Mouse (Mus musculus): ENCODE results near the gene Cd70. TPM values are rescaled to one million over a fixed set of nuclear protein-coding genes. Genes with fewer than 3 reads are reported as not detected.

The Cd70 gene
- polyA plus RNA-seq (2015; fragmentation: Nextera tagmentation; extraction: Ambion mirVana) = 0.17 and 0.75 TPM in 2 replicates

DNA sequence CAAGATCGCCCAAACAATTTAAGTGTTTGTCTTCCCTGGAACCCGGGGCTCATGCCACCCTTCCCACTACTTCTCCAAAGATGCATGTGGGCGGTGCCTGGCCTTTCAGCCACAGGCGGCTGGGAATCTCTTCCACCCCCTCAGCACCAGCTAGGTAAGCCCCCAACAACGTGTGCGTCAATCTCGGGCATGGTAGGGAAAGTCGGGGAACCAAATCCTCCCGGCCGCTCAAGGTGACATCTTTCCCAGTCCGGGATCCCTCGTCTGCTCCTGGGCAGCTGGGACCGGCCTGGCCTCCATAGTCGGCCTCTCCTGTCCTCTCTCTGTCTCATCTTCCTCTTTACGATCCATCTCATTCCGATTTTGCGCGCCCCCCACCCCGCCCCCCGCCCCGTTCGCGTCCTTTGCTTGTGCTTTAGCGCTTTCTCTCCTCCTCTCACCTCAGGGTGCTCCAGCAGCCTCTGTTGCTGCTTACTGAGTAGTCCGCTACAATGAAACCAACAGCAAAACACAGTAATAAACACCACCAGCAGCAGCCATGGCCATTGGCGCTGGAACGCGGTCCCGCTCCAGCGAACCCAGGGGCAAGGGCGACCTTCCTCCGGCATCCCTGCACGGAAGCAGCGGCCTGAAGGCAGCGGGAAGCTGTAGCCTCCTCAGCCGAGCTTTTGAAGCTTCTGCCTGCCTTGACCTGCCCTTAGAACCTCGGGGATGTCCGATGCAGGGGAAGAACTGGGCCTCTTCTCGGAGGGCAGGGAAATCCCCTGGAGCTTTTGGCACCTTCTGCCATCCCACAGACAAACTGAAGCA, at the start of gene Cd70:
TSS of gene Cd70 (minus strand) at position 784 of the 810 bp plus-strand sequence.
- 3% methylated on average over 39 of the region's 39 CpGs for WGBS
- Histone ChIP-seq H3K27me3 (ENCODE audit: control insufficient read depth, insufficient read depth, low read length) (peaks cover 45% of the 10 kb centered on the region), H3K4me1 (ENCODE audit: control insufficient read depth, insufficient read depth, low read length) (no peaks in the 10 kb centered on the region; the same call in 1 of the 2 replicates), H3K27ac (ENCODE audit: low read length) (no peak within 1 kb of the TSS), H3K36me3 (ENCODE audit: control insufficient read depth, insufficient read depth) (no peaks in the 10 kb centered on the region), H3K9me3 (replicated peaks; ENCODE audit: control insufficient read depth, low read length) (peaks cover 8% of the 10 kb centered on the region), H3K9ac (ENCODE audit: low read length) (no peak within 1 kb of the TSS), H3K4me3 (ENCODE audit: low read length) (peak within 1 kb of the TSS; percentile 32), H3K4me2 (ENCODE audit: low read depth, low read length) (peak within 1 kb of the TSS; percentile 58)
- no peak for ATAC-seq (replicated peaks; ENCODE audit: extremely low read depth, insufficient read depth, low FRiP score)

DNA sequence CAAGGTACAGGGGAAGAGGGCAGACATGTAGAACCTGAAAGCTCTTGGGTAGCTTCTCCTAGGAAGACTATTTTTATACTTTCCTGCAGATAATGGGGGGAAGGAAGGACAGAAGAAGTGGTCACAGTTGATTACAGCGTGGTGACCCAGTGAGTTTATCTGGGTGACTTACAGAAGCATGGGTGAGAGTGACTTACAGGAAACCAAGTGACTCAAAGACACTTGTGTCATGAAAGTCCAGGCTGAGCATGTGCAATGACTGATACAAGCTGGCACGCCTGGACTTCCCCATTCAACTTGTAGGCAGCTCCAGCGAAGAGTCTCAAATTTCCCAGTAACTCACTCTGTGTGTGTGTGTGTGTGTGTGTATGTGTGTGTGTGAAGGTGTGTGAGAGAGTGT, 48.7 kb upstream of the Cd70 start:
- no peak overlapping the region for H3K4me2 ChIP-seq (ENCODE audit: low read depth, low read length)
- no peaks in the 10 kb centered on the region for H3K9me3 ChIP-seq (replicated peaks; ENCODE audit: control insufficient read depth, low read length)
- 55% methylated on average over 3 of the region's 3 CpGs for WGBS
- H3K9ac ChIP-seq (ENCODE audit: low read length) = no peak overlapping the region
- no peaks in the 10 kb centered on the region for H3K36me3 ChIP-seq (ENCODE audit: control insufficient read depth, insufficient read depth)
- no peaks in the 10 kb centered on the region for H3K4me1 ChIP-seq (ENCODE audit: control insufficient read depth, insufficient read depth, low read length)
- no peak for ATAC-seq (replicated peaks; ENCODE audit: extremely low read depth, insufficient read depth, low FRiP score)
- no peak overlapping the region for H3K27ac ChIP-seq (ENCODE audit: low read length)
- no peak overlapping the region for H3K4me3 ChIP-seq (ENCODE audit: low read length)
- no peaks in the 10 kb centered on the region for H3K27me3 ChIP-seq (ENCODE audit: control insufficient read depth, insufficient read depth, low read length)

- H3K4me3 ChIP-seq (ENCODE audit: low read length) = no peak overlapping the region
- H3K27ac ChIP-seq (ENCODE audit: low read length) = no peak overlapping the region
- no peaks in the 10 kb centered on the region for H3K36me3 ChIP-seq (ENCODE audit: control insufficient read depth, insufficient read depth)
- no peaks in the 10 kb centered on the region for H3K4me1 ChIP-seq (ENCODE audit: control insufficient read depth, insufficient read depth, low read length)
- no peak overlapping the region for H3K9ac ChIP-seq (ENCODE audit: low read length)
- H3K4me2 ChIP-seq (ENCODE audit: low read depth, low read length) = no peak overlapping the region
- H3K27me3 ChIP-seq (ENCODE audit: control insufficient read depth, insufficient read depth, low read length) = no peaks in the 10 kb centered on the region
- no peaks in the 10 kb centered on the region for H3K9me3 ChIP-seq (replicated peaks; ENCODE audit: control insufficient read depth, low read length)
- no peak for ATAC-seq (replicated peaks; ENCODE audit: extremely low read depth, insufficient read depth, low FRiP score)
- WGBS = 65% methylated on average over 8 of the region's 8 CpGs
Observed at GRCm38 (mm10) chr17:57195326-57196010, 45.9 kb upstream of the Cd70 start.

DNA sequence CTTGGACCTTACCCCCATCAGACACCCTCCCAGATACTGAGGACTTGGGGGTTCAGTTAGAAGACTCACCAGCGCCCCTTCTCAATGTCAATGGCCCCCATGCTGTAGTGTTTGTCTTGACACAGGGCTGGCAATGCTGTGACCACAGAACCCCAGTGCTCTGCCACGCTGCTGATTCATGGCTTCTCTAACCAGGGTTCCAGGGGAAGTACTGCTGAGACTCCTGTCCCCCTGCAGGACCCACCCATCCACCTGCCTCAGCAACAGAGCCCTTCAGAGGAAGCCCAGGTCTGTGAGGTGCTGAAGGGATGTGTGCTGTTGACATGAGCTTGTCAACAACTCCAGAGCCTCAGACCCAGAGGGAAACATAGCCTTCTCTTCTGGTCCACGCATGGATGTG, 45.2 kb upstream of the Cd70 start:
- Histone ChIP-seq H3K4me3 (ENCODE audit: low read length) (no peak overlapping the region), H3K27me3 (ENCODE audit: control insufficient read depth, insufficient read depth, low read length) (no peaks in the 10 kb centered on the region)

GRCm38 (mm10) chr17:57194041-57194507, 44.5 kb upstream of the Cd70 start, which contains the start of gene Tnfsf14:
TSS of gene Tnfsf14 (minus strand) at chr17:57194177.
- H3K9ac ChIP-seq (ENCODE audit: low read length) = no peak within 1 kb of the TSS
- H3K4me3 ChIP-seq (ENCODE audit: low read length) = no peak within 1 kb of the TSS; the same call in 1 of the 2 replicates
- H3K27me3 ChIP-seq (ENCODE audit: control insufficient read depth, insufficient read depth, low read length) = no peaks in the 10 kb centered on the region
- peak within 1 kb of the TSS; percentile 12; the same call in 1 of the 2 replicates for H3K27ac ChIP-seq (ENCODE audit: low read length)
- WGBS = 65% methylated on average over 11 of the region's 11 CpGs
- peak; percentile 54 for ATAC-seq (replicated peaks; ENCODE audit: extremely low read depth, insufficient read depth, low FRiP score)
- no peaks in the 10 kb centered on the region for H3K4me1 ChIP-seq (ENCODE audit: control insufficient read depth, insufficient read depth, low read length)
- H3K4me2 ChIP-seq (ENCODE audit: low read depth, low read length) = 0 out of 2 replicates have a peak within 1 kb of the TSS, but pooled peaks have one; percentile 5
- no peaks in the 10 kb centered on the region for H3K36me3 ChIP-seq (ENCODE audit: control insufficient read depth, insufficient read depth)
- no peaks in the 10 kb centered on the region for H3K9me3 ChIP-seq (replicated peaks; ENCODE audit: control insufficient read depth, low read length)

More for the DNA sequence above, 45.2 kb upstream of the Cd70 start:
- Histone ChIP-seq H3K9me3 (replicated peaks; ENCODE audit: control insufficient read depth, low read length) (no peaks in the 10 kb centered on the region), H3K4me2 (ENCODE audit: low read depth, low read length) (no peak overlapping the region), H3K4me1 (ENCODE audit: control insufficient read depth, insufficient read depth, low read length) (no peaks in the 10 kb centered on the region), H3K27ac (ENCODE audit: low read length) (no peak overlapping the region; the same call in 1 of the 2 replicates), H3K9ac (ENCODE audit: low read length) (no peak overlapping the region), H3K36me3 (ENCODE audit: control insufficient read depth, insufficient read depth) (no peaks in the 10 kb centered on the region)
- 66% methylated on average over 3 of the region's 3 CpGs for WGBS
- ATAC-seq (replicated peaks; ENCODE audit: extremely low read depth, insufficient read depth, low FRiP score) = no peak

DNA sequence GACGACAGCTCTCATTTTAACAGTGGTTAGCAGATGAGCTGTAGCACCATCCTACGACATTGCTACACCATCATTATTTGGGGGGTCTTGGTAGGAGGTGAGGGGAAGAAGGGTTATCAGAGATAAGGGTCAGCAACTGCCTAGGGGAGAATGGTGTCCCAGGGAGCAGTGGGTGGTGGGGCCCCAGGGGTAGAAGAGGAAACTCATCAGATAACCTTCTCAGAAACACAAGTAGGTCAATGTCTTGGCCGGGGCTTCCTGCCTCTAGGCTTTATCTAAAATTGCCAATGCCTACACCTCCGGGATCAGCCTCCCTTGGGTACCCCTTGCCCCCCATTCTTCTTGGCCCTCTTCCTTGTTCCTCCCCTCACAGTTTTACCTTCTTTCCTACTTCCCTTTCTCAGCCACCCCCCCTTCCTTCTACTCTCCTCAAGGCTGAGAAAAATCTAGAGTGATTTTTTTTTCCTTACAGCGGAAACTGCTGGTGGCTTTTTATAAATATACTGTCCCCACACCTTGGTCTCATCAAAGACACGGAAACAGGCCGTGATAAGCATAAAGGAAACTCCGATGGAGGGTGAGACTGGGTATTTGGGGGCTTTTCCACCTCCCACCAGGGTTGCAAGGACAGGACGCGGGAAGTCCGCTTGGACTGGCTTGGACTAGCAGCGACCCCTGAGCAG, 39.1 kb upstream of the Cd70 start:
- 57% methylated on average over 12 of the region's 12 CpGs for WGBS
- Histone ChIP-seq H3K27me3 (ENCODE audit: control insufficient read depth, insufficient read depth, low read length) (no peaks in the 10 kb centered on the region), H3K9ac (ENCODE audit: low read length) (no peak overlapping the region)

GRCm38 (mm10) chr17:57185641-57186040, 36.1 kb upstream of the Cd70 start:
- Histone ChIP-seq H3K4me1 (ENCODE audit: control insufficient read depth, insufficient read depth, low read length) (no peaks in the 10 kb centered on the region), H3K4me3 (ENCODE audit: low read length) (no peak overlapping the region), H3K9ac (ENCODE audit: low read length) (no peak overlapping the region), H3K27me3 (ENCODE audit: control insufficient read depth, insufficient read depth, low read length) (no peaks in the 10 kb centered on the region), H3K27ac (ENCODE audit: low read length) (no peak overlapping the region), H3K36me3 (ENCODE audit: control insufficient read depth, insufficient read depth) (no peaks in the 10 kb centered on the region), H3K4me2 (ENCODE audit: low read depth, low read length) (no peak overlapping the region), H3K9me3 (replicated peaks; ENCODE audit: control insufficient read depth, low read length) (no peaks in the 10 kb centered on the region)
- WGBS = 53% methylated on average over 2 of the region's 2 CpGs
- no peak for ATAC-seq (replicated peaks; ENCODE audit: extremely low read depth, insufficient read depth, low FRiP score)

More for the DNA sequence above, 39.1 kb upstream of the Cd70 start:
- Histone ChIP-seq H3K36me3 (ENCODE audit: control insufficient read depth, insufficient read depth) (no peaks in the 10 kb centered on the region), H3K4me3 (ENCODE audit: low read length) (no peak overlapping the region), H3K4me2 (ENCODE audit: low read depth, low read length) (no peak overlapping the region), H3K4me1 (ENCODE audit: control insufficient read depth, insufficient read depth, low read length) (no peaks in the 10 kb centered on the region), H3K27ac (ENCODE audit: low read length) (no peak overlapping the region), H3K9me3 (replicated peaks; ENCODE audit: control insufficient read depth, low read length) (no peaks in the 10 kb centered on the region)
- ATAC-seq (replicated peaks; ENCODE audit: extremely low read depth, insufficient read depth, low FRiP score) = no peak

DNA sequence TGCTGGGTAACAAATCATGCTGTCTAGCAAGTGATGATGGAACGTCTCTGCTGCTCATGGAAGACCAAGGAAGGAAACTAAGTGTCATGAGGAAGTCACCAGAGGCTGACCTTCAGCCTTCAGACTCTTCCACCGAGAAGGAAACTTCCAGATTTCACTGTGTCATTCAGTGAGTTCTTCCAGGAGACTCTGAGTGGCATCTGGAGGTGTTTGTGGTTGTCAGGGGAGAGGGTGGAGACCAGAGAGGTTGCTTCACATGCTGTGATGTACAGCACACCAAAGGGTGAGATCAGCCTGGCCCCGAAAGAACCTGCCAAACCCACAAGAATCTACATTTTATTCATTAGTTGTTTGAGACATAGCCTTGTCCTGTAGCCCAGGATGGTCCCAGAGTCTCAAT, 33.3 kb upstream of the Cd70 start:
- H3K27ac ChIP-seq (ENCODE audit: low read length) = no peak overlapping the region
- no peak overlapping the region for H3K9ac ChIP-seq (ENCODE audit: low read length)
- no peaks in the 10 kb centered on the region for H3K36me3 ChIP-seq (ENCODE audit: control insufficient read depth, insufficient read depth)
- H3K9me3 ChIP-seq (replicated peaks; ENCODE audit: control insufficient read depth, low read length) = no peaks in the 10 kb centered on the region
- H3K4me3 ChIP-seq (ENCODE audit: low read length) = no peak overlapping the region
- no peak for ATAC-seq (replicated peaks; ENCODE audit: extremely low read depth, insufficient read depth, low FRiP score)
- WGBS = 59% methylated on average over 3 of the region's 3 CpGs
- H3K27me3 ChIP-seq (ENCODE audit: control insufficient read depth, insufficient read depth, low read length) = no peaks in the 10 kb centered on the region
- H3K4me1 ChIP-seq (ENCODE audit: control insufficient read depth, insufficient read depth, low read length) = no peaks in the 10 kb centered on the region
- H3K4me2 ChIP-seq (ENCODE audit: low read depth, low read length) = no peak overlapping the region

Data from heart, embryonic 16.5 days (tissue).